Mouse (Mus musculus) ovary, postnatal 14 days (tissue): ENCODE data around the gene Tbc1d24.

Source experiments
- DNase-seq: peaks from one replicate; pipeline ENCODE4 v3.0.0; 2022; ENCODE audit warnings: low spot score

Gene Tbc1d24

DNA sequence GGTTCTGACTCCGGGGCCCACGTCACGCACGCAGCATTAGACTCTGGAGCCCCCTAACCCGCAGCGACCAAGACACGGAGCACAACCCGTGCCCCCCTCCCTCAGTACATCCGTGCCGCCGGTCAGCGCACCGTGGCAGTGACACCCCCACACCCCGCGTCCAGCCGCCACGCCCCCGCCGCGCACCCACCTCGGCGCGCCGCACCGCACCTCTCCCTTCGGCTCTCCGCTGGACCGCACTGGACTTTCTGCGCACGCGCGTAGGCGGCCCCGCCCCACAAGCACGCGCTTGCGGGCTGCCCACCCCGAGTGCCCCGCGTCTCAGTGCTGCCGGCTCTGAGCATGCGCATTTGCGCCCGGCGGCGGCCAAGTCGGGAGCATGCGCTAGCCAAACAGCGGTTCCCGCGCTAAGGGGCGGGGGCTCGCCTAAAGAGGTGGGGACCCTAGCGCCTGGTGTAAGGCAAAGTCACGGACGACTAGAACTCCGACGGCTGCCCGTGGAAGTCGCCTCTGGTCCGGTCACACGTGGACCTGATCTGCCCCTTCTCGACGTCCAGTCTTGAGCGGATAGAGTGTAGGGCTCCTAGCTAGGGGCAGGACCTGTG, at the start of gene Tbc1d24:
TSS of gene Tbc1d24 (minus strand) at position 279 of the 605 bp plus-strand sequence.
- peak; percentile 89 for DNase-seq

DNA sequence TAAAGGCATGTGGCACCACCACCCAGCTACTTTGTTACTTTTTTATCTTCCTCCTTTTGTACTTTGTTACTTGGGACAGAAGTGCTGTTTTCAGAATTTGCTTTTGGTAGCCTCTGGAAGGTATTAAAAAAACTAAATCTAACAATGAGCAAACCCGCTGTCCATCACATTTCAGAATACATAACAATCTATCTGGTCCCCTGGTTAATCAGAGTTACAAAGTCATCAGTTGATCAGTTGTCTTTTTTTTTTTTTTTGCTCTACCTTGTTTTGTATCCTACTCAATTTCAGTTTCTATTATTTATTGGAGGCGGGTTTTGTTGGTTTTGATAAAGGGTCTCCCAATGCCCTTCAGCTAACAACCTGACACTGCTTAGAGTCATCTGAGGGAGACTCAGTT, 47.0 kb upstream of the Tbc1d24 start:
- no peak for DNase-seq

DNA sequence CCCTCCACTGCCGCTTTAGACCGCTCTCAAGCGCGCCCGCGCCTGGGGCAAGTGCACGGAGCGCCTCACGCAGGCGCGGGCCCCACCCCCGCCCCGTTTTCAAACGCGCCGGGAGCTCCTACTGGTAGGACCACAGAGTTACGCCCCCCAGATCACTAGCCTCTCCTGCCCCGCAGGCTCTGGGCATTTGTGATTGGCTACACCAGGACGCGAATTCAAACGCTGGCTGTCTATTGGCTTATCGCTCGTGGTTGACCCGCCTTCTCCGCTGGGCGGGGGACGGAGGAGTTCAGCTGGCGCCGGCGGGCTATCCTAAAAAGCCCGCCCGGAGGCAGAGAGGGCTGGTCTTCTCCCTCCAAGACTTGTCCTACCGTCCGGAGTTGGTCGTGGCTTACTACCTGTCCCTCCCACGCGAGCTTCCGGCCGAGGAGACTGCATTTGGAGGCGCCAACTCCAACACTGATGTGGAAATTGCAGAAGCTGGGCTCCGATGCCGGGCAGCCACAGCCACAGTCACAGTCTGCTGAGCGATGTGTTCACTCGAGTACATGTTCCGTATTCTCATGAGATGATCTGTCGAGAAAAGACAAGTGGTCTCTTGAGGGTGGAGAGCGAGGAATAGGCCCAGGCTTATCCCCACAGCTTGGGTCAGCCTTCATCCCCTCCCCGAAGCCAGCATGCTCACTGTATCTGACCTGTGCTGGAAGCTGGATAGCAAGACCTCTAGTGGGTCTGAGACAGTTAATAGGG, 46.1 kb upstream of the Tbc1d24 start, which contains the start of gene Ccnf:
TSS of gene Ccnf (minus strand) at position 165 of the 750 bp plus-strand sequence.
- peak; percentile 86 for DNase-seq

DNA sequence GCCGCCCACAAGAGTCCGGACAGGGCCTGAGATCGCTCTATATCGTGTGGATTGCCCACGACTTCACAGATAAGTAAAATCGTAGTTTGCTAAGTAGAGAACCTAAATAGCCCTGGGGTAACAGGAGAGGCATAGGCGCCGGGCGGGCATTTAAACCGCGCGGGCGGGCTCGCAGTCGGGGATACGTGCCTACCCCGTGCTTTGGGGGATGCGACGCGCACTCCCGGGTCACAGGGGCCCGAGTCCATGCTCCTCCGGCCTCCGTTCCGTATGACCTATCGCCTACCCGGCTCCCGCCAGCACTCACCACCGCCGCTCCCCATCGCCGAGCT, 45.6 kb upstream of the Tbc1d24 start:
- no peak for DNase-seq

DNA sequence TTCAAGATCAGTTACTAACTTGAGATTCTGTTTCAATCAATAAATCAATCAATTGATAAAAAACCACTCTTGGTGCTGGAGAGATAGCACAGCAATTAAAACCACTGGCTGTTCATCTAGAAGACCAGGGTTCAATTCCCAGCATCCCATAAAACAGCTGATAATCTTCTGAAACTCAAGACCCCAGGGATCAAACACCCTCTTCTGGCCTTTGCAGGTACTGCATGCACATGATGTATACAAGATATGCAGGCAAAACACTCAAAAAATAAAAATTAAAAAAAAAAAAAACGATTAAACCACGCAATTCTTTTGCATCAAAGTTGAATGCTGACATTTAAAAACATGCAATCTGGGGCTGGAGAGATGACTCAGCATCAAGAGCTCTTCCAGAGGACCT, 43.3 kb upstream of the Tbc1d24 start:
- DNase-seq: no peak

DNA sequence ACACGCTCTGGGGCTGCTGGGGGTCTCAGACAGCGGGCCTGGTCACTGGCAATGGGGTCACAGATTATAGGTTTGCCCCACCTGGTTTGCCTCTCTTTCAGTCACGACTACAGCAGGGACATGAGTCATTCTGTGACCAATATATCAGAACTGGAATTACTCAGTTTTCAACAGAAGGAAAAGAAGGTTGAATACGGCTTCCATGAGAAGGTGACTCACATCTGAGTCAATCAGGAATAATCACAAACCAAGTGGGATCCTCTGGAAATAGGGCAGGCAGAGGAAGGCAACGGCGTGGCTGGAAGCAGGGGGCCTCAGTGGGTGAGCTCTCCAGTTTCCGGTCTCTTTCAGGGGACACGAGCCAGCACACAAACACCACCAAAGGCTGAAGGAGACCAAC, 38.7 kb upstream of the Tbc1d24 start:
- DNase-seq: no peak

DNA sequence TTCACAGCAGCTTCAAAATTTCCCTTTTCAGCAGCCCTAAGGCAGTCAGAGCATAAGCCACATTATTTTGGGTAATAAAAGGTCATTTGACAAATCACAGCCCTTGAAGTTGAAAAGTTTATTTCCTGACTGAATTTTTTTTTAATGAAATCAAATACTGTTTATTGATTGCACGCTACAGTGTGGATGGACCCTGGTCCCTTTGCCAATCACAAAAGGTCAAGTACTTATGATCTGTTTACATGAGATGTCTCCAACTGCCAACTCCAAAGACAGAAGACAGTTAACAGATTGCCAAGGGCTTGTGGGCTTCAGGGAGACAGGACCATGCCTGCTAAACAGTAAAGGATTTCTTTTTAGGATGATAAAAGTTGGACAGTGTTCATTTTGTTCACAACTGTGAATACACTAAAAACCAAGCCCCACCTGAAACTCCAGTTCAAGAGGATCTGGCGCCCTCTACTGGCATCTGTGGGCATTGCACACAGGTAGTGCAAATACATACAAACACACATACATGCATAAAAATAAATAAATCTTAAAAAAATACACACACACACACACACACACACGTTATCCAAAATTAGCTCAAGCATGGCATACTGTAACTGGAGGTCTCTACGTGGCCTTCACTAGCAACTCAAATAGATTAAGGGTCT, 38.1 kb upstream of the Tbc1d24 start:
- no peak for DNase-seq

DNA sequence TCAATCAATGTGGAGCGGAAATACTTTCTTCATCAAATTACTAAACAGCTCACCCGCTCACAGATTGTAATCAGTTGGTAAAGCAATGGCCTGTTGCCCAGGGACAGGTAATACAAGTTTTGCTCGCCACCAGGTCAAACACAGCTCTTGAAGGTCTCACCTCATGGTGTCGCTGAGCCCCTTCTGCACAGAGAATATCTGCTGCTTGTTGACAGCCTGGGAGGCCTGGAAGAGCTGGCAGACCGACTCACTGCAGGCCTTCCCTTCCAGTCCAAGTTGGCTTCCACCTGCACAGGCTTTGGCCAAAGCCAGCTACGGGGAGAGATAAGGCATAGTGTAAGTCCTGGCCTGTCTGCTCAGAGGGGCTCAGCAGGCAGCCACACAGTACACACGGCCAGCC, 31.6 kb upstream of the Tbc1d24 start:
- no peak for DNase-seq

DNA sequence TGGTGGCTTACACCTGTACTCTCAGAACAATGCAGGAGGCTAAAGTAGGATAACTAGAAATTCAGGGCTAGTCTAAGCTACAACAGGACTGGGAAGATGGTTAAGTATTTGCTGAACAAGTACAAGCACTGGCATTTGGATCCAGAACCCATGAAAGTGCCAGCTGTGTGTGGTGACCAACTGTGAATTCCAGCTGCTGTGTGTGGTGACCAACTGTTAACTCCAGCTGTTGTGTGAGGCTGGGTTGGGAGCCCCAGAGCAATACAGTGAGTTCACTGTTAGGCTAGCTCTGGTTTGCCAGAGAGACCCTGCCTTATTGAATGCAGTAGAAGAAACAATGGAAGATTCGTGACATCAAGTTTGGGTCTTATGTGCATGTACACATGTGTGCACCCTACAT, 31.1 kb upstream of the Tbc1d24 start:
- DNase-seq: no peak

DNA sequence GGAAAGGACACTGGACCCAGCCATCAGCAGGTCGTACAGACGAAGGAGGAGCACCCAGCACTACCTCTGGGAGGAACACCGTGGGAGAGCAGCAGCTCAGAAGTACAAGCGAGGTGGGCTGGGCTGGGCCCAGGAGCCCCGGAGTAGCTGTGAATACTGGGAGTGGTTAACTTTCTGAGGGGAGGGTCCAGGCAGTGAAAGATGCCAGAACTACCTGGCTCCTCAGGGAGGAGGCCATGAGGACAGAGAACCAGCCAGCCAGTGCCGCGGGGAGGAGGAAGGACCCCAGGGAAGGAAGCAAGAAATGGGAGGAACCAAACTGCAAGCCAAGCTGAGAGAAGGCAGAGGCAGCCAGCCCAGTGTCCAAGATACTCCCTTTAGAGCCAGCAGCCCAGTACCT, 22.6 kb upstream of the Tbc1d24 start:
- no peak for DNase-seq

DNA sequence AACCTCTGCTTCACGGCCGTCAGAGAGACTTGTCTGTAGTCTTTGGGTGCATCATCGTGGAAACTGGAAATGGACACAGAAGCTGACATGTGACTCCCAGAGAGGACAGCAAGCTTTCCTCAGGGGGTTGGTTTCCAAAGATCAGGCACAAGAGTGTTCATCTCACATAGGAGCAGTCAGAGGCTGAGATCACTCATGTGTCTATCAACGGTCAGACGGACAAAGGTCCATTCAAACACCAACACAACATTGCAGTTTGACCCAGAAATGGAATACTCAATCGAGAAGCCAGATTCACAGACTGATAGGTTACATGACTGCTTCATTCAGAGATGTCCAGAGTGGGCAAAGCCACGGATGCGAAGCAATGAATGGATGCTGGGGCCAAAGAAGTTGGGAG, 21.4 kb upstream of the Tbc1d24 start:
- no peak for DNase-seq

DNA sequence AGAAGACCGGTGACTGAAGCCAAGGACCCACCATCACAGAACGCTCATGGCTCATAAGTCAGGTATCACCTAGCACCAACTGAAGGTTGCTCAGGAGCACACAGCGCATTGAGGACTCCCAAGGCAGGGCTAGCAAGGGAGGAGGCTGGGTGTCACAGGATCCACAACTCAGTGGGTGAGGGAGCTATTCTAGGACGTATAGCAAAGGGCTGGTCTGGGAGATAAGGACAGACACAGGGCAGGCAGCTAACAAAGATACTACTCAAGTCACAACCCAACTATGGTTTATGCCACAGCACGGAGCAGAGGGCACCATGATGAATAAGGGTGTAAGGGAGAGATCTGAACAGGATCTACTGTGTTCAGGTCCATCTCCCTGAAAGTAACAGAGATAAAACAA, 20.5 kb upstream of the Tbc1d24 start:
- DNase-seq: no peak

DNA sequence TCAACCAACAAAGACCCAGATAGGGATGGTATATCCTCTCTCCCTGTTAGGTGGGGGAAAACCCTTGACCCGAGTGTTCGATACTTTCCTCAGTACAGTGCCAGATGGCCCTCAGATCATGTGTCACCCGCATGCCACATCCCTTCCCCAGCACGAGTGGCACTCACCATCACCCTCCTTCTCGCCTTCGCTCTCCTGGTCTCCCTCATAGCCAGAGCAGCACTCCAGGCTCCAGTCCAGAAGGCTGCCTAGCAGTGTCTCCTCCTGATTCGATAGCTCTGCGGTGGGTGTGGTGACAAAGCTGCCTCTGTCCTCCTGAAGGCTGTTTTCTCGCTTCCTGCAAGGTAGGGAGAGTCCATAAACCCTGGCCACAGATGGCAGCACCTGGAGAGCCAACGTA, 19.4 kb upstream of the Tbc1d24 start:
- no peak for DNase-seq

DNA sequence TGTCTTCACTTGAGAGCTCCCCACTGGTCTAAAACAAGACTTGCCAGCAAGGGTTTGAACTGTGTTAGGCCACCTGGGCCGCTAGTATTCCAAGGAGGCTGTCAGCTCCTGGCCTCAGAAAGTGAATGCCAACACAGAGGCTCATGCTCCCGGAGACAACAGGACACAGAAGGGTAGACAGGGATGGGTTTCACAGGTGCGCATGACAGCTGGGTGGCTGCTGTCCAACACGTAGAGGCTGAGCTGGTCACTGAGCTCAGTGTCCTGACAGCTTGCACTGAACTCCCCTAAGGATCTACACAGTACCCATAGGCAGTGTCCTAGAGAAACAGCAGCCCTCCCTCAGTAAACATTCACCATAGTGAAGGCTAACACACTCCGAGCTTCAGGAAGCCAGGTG, 18.2 kb upstream of the Tbc1d24 start:
- no peak for DNase-seq

DNA sequence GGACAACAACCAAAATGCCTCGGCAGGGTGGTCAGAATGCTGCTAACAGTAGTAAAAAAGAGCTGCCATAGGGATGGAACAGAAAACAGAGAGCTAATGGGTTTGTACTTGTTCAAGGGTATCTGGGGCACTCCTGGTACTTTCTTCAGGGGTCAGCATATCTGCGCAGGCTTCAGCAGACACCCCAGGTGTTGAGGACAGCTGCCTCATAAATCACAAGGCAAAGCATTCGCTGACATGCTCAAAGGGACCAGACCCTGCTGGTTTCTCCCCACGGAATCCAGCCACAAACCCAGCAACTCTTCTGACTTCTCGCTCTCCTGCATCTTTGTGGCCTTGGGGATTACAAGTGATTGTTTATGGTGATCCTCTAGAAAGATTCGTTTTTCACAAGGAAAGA, 17.3 kb upstream of the Tbc1d24 start:
- no peak for DNase-seq

DNA sequence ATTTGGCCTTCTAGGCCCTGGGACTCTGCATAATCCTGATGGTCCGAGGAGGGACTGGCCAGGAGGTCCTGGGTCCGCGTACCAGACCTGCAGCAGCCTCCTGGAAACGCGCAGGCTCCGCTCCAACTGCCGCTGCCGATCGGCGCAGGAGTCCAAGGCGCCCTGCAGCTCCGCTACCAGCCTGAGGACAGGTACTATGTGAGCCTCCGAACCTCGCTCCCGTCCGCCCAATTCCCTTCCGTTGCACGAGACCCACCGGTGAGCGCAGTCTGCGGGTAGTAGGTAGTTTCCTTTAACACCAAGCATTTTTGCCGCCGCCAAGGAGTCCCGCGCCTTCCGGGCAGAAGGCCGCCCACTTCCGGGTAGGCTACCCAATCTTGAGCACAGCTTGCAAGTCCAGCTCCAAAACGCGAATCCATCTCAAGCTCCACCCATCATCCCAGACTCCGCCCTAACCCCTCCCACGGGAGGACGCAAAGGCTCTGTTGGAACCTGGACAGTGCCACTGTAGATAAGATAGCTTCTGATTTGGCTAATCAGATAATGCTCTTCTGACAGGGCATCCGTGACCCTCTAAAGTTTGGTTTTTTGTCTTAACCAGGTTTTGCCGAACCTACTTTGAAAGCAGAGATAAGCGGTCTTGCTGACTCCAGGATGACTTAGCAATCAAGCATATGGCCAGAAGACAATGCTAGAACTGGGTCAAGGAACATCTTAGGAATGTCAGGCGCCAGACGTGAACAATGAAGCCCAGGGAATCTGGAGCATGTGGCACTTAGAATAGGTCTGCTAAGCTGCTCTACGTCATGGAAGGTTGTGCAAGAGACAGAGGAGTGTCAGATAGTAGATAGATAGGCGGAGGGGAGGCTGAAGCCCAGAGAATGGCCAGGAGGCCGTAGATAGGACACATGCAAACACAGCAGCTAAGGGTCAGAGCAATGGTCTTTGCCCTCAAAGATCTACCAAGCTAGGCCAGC, 15.4 kb upstream of the Tbc1d24 start, which contains the start of gene Tedc2:
TSS of gene Tedc2 (minus strand) at position 417 of the 977 bp plus-strand sequence.
- peak; percentile 83 for DNase-seq

DNA sequence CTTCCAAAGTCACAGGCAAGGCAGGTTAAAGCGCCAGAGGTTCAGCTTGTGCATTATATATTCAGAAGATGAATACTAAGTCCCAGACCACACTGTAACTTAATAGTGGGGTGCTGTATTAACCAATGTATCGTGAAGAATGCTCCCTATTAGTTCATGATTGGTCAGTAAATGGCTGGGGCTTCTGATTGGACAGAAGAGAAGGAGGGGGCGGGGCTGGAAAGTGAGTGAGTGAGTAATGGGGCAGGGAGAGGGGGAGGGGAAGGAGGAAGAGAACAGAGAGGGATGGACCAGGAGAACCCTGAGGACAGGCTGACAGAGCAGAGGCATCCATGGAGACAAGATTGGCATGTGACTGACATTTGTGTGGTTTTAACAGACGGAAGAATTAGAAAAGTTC, 11.5 kb upstream of the Tbc1d24 start:
- DNase-seq: no peak

DNA sequence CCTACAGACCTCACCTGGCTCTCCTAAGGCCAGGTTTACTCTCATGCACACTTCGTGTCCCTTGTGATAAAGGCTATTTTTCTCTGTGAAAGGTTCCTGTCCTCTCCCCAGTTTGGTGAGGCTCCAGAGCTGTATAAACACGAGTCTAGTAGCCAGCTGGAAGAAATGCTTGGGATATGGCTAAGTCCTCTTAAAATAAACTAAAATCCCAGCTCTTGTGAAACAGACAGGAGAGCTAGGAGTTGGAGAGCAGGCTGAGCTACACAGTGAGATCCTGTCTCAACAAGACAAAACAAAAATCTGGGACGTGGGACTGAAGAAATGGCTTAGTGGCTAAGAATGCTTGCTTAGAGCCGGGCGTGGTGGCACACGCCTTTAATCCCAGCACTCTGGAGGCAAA, 7.8 kb upstream of the Tbc1d24 start:
- no peak for DNase-seq

DNA sequence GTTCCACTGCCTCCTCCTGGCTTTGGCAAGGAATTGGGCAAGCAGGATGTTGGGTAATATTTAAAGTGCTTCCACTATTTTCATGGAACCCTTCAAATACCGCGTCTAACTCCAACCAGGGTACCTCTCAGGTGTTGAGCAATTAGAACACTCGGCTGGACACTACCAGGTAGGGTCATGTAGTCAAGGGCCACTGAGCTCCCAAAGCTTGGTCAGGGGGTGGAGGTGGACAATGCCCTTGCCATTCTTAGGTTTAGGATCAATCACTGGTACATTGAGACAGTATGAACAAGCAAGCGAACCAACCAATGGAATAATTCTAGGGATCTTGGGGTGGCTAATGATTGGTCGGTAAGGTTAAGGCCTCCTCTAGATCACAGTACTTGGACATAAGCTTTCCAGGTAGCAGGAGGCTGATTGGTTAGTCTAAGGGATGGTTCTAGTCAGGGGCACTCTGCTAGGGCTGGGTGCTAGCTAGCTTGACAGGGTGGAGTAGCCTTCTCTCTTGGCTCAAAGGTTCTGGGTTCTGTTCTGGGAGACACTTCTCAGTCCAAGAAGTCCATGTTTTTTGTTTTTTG, 7.2 kb upstream of the Tbc1d24 start:
- no peak for DNase-seq

DNA sequence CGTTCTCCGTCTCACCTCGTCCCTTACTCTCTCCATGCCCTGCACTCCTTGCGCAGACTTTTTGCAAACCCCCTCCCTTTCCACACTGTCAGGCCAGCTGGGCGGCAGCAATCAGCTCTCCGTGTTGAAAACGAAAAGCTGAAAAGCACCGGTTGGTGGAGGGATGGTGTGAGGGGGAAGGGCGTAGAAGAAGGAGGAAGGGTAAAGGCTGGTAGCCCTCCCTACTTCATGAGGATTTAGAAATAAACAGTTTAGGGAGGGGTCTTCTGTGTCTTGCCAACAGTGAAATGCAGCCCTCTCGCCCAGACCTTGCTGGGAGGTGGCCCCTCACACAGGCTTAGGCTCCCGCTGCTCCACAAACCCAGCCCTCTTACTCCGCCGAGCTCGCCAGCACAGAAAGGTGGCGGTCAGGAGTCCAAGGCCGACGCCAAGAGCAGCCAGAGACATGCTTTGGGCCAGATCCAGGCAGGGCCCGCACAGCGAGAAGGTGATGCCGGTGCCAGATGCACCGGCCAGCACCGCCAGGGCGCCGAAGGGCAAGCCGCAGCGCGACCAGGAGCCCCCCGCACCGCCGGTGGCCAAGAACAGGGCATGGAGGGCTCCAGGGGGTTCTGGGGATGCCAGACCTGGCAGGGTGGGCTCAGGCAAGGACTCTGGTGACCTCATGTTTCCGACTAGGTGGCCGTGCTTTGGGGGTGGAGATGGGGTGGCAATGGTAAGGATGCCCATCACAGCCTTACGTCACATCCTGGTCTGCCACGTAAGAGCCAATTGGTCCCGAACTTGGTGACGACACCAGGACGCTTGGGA, 6.5 kb upstream of the Tbc1d24 start:
- DNase-seq: peak; percentile 39

DNA sequence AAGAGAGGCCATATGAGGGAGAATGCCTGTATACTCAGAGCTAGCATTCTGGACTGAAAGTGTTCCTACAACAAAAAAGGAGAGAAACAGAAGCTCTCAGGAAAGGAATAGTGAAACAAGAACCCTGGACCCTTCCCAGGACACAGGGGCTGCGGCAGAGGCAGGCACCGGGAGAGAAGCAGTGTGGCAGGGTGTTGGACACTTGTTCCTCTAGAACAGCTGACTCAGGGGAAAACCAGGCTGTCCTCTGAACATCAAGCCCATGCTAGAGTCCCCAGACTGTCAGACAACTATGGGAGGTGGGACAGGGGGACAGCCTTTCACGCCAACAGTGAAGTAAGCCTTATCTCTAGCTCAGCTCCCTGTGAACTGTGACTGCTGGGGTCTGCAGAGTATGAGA, 5.2 kb upstream of the Tbc1d24 start:
- DNase-seq: no peak
